Mouse (Mus musculus) mouse embryonic stem cell (cell line): ENCODE measurements around the gene Col6a1.

ENCODE experiments used
- in situ Hi-C, 2 experiments: fragments of 300-500 bp; cut with MboI; formaldehyde crosslinking; loops; 1 replicate in 1 of 2; 3 replicates in 1 of 2; pipeline ENCODE4 v1.14.3; 2019 to 2020; ENCODE audit warnings: low sequenced_read_pairs in 2 of 2, low pct_unique_long_range_greater_than_20kb in 1 of 2, mixed read lengths in 1 of 2; ENCODE audit not compliant: unreplicated experiment in 1 of 2

Gene Col6a1

GRCm38 (mm10) chr10:76694765-76695164 is 31.2 kb downstream of the Col6a1 start:
- in situ Hi-C loops, result no loop called here

- in situ Hi-C loops, result no loop called here
These were observed 32.5 kb downstream of the Col6a1 start for GRCm38 (mm10) chr10:76693446-76693845.

- in situ Hi-C loops, result no loop called here
These were observed 40.4 kb downstream of the Col6a1 start for GRCm38 (mm10) chr10:76685451-76686017.

DNA sequence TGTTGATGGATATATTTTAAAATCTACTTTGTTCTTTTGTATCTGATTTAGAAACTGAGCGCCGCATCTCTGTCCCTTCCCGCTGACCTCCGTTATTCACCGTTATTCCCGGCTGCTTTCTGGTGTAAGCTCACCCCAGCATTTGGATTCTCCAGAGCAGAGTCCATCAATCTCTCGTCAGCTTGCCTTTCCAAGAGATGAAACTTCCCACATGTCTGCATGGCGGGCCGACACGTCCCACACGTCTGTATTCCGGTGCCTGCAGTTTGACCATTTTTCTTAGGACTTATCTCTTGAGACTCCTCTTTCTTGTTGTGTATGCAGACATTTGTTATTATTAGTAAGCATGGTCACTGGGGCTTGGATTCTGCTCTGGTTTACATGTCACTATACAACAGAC is 42.0 kb downstream of the Col6a1 start:
- in situ Hi-C loops, result no loop called here

DNA sequence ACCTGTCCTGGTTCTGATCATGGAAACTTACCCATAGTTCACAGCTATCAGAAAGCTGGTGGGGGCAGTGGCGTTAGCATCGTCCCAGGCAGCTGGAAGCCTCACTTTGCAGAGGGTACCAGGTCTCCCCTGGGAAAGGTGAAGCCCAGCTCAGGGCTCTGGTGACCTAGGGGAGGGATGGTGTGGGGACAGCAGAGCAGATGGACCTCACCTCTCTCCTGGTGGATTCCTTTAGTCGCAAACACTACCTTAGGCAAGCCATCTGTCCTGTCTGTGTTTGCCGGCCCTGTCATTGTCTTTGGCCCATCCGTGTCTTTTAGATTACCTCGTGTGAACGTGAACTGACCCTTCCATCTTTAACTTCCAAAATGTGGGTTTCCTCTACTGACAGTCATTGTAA is 42.5 kb downstream of the Col6a1 start:
- in situ Hi-C loops, result no loop called here

DNA sequence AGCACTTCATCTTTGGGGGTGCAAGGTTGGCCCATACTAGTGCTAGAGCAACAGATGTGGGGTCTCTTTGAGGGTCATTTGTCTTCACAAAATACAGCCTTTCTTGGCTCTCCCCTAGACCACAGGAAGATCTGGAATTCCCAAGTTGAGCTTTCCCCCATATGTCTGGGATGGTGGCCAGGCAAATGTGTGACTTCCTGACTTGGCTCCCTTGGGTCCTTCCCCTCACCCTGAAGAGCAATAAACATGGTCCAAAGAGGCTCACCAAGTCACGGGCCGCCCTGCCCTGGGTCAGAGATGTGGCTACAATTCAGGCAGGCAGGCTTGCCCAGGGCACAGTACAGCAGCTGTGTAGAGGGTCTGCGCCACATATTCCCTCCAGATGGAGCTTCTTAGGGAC is 44.1 kb downstream of the Col6a1 start:
- in situ Hi-C loops, result no loop called here

GRCm38 (mm10) chr10:76680758-76681650 is 45.0 kb downstream of the Col6a1 start:
- in situ Hi-C loops, result no loop called here

GRCm38 (mm10) chr10:76678122-76678521 is 47.8 kb downstream of the Col6a1 start:
- in situ Hi-C loops, result no loop called here

DNA sequence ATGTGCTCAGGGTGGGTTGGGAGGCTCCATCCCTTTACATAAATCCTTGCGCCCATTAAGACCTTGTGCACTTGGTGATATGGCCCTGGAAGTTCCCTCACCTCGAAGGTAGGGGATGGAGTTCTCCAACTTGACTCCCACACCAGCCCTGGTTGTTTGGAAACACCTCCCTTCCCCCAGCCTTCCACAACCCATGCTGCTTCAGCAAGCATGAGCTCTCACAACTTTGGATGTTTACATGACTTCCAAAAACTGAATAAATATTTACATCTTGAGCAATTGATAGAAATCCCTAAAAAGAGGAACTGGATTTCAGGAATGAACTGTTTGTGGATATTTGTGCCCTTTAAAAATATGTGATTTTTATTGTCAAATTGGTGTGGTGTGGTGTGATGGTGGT is 50.7 kb downstream of the Col6a1 start:
- in situ Hi-C loops, result no loop called here

GRCm38 (mm10) chr10:76674581-76674980 is 51.4 kb downstream of the Col6a1 start:
- in situ Hi-C loops, result no loop called here

- in situ Hi-C loops, result no loop called here
These were observed 54.0 kb downstream of the Col6a1 start for GRCm38 (mm10) chr10:76671939-76672338.

DNA sequence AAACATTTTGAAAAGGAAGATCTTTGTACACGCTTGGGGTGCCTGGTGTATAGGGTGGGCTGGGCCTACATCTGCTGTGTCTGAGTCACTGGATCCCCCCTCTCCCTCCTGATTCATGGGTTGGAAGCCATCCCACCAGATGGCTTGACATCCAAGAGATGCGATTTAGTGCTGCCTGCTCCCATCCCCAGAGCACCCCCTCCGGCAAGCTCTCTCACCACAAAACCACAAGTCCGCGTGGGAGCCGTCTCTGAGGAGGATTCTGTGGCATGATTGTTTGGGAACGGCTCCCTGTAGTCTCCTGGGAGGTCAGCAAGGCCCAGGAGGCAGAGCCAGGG is 57.1 kb downstream of the Col6a1 start:
- in situ Hi-C loops, result no loop called here

DNA sequence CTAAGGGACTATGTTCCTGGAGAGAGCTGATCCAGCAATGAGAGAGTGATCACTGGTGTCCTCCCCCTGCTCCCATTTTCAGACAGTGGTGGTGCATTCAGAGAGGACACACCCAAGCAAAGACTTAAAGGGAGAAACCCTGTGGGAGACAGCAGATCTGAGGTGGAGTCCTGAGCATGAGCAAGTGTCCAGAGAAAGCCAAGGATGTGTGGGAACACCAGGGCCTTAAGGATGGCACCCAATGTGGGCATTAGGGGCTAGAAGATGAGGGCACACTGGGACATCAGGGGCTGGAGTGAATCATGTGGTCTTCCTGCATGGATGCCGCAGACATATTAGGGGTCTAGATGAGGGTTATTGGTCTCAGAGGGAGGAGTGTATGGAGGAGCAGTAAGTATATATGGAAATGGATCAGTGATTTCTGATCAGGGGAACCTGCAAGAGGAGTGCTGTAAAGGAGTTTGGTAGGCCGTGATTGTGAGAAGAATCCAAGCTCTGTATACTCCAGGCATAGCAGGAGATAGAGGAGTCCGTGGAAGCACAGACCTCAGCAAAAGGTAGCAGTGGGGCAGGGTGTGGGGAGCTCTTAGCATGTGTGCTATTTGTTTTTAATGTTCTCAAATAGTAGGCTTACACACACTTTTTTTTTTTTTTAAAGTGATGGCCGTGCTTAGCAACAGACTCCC is 57.6 kb downstream of the Col6a1 start:
- in situ Hi-C loops, result no loop called here

- in situ Hi-C loops, result no loop called here
These were observed 58.7 kb downstream of the Col6a1 start for GRCm38 (mm10) chr10:76667197-76667805.

- in situ Hi-C loops, result no loop called here
These were observed 60.4 kb downstream of the Col6a1 start for GRCm38 (mm10) chr10:76665551-76665950.

DNA sequence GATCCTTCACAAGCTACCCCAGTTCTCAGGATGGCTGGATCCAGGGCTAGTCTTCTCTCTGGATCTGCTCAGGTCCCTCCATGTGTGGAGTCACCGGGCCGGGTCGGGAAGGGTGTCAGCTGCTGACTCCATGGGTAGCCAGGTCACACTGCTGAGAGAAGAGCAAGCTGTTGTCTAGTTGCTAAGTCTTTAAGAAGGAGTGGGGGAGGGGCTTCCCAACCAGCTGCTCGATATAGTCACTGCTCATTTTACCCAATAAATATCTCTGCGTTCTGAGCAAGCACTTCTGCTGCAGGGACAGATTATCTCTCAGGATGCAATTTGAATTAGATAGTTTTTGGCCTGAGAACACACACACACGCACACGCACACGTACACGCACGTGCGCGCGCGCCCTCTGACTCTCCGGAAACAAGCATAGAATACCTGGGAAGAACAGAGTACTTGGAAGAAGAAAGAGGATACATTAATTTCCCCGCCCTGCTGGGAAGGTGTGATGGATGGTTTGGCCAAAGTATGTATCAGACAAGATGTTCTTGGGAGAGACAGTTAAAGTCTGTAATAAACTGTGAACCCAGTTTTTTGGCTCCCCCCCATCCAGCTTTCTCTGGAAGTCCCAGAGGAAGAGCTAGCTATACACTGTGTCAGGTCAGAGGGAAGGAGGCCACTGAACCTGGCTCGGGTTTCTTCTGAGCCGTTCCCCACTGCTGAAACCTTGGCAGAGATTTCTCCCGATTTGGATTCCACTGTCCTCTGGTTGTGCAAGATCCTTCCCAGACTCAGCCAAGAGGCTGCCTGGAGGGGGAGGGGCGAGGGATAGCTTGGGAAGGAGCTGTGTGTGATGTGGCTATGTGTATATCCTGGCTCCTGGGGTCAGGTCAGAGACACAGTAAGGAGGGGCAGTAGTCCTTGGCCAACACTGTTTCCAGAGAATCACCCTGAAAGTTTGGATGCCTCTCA is 61.5 kb downstream of the Col6a1 start:
- in situ Hi-C loops, result no loop called here
